Mouse (Mus musculus): ENCODE measurements around the gene Fam189a1.

Fam189a1 gene

DNA sequence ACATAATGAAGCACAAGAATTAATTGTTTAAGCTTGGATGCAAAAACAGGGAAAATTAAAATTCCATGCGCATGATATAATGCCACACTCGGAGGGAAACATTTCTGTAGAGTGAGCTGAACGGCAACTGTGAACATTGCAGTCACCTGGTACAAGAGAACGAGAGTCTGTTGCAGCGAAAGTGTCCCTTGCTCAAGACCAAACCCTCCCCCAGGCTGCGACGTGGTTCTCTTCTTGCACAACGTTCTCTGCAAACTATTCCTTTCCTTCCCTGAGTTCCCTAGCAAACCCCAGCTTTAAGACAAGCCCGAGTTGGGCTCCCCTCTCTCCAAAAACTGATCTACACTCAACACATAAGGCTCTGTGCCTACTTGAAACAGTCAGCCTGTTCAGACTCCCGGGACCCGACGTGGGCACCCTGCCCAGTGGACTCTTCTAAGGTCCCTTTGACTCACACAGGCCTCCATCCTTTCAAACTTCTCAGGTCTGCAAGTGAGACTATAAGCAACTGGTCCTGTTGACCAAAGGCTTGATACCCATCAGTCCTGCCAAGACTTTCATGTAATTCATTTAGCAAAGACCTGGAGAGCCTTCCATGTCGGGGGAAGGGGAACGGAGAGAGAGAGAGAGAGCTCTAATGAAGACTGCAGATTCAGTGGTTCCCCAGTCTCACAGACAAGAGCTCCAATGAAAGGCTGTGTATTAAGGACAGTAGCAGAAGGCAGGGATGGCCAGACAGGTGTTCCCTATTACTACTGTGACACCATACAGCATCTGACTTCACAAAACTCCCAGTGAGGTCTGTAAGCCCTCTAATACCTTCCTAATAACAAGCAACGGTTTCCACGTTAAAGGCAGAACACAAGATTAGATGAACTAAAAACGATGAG, 51.9 kb downstream of the Fam189a1 start:
- in situ Hi-C loops (cut with MboI) = no loop called here

DNA sequence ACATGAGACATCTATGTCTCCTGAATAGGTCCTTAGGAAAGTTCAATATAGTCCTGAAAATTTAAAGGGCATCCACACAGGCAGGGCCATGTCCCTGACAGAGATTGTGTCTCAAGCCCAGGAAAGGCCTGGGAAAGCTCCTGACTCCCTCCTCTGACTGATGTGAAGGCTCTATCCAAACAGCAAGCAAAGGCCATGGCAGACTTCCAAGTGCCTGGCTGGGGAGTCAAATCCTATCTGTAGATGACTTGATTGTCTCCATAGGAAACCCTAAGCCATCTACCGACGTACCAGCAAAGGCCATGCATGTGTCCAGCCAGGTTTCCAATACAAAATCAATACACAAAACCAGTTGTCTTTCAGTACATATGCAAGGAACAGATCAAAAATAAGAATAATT, 54.7 kb downstream of the Fam189a1 start:
- in situ Hi-C loops (cut with MboI) = no loop called here

DNA sequence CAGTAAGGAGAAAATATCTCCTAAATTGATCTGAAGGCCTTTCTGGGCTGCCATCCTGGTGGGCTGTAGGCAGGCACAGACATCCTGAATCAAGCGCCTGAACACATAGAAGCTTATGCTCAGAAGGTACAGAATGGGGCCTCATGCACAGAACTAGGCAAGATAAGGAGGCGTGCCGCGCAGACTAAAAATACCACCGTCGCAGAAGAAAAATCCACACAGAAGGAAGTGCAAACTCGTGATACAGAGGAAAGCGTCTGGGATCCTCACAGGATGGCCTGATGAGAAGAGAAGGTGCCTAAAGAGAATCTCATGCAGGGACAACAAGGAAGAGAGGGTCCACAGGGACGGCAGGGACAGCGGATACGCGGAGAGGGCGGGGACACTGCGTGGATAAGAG, 58.7 kb downstream of the Fam189a1 start:
- in situ Hi-C loops (cut with MboI) = no loop called here

DNA sequence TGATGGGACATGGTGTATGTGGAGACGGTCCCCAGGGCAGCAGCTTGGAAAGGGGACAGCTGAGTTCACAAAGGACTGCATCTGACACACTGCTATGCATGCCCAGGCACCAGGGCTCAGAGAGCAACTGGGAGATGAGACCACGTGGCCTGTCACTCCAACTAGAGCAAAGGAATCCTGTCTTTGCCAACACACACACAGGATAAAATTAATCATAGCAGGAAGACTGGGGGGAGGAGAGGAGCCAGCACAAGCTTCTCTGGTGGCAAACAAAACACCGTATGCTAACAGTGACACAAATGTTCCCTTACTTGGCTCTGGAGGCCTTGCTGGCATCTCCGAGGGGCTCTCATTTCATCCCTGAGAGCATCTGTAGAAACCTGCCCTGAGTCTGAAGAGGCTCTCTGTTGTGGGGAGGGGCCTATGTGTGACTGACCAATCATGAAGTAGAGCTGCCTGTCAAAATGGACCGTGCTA, 60.7 kb downstream of the Fam189a1 start:
- in situ Hi-C loops (cut with MboI) = no loop called here

DNA sequence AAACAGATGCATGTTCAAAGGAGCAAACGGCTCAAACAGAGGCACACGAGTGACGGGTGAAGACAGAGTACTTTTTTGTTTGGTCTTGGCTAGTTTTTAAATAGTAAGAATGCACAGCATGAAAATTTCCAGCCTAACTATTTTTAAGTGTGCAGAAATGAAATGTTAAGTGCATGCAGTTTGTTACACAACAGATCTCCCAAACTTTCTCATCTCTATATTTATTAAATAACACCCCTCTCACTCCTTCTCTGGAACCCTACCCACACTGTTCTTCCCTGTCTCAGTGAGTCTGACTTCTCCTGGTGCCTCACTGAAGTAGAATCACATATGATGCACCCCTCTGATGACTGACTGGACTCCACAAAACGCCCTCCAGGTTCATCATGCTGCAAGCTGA, 63.1 kb downstream of the Fam189a1 start:
- in situ Hi-C loops (cut with MboI) = no loop called here

DNA sequence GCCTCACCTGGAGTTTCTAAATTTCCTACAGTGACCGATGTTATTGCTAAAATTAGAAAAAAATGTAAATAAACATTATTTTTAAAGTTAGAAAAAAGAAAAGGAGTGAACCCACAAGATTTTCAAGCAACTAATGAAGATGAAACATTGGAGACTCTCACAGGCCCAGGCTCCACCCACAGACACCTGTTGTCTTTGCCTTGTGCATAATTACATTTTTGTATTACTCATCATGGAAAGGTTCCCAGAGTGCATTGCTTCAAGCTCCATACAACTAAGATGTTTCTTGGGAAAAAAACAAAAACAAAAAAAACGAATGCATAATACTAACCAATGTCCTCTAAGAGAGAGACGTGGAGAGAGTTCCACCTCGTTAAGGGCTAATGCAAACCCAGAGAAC, 64.9 kb downstream of the Fam189a1 start:
- in situ Hi-C loops (cut with MboI) = no loop called here

DNA sequence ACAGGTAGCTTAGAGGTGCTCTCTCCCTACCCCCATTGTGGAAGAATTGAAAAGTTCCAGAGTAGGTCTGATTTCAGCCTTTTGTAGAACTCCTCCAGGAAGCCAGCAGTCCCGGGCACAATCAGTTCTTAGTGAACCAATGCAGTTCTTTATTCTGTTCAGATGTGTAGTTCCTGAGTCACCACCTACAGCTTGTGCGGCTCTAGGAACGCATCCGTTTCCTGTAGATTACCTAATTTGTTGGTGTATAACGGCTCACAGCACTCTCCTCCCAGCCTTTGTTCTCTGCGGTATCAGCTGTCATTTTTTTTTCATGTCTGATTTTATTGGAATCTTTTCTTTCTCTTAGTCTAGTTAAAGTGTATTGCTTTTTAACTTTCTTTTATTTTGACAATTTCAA, 70.4 kb downstream of the Fam189a1 start:
- in situ Hi-C loops (cut with MboI) = no loop called here

DNA sequence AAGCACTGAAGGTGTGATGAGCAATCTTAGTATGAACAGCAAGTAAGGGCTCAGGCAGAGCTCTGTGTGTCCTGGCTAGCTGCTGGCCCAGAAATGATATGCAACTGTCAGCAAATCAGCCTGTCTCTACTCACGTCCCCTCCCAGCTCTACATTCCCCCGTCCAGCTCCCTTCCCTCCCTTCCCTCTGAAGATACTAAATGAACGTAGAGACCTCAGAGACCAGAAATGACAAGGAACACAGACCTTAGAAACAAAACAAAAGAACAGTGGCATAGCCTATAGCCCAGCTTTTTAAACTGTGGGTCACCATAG, 73.6 kb downstream of the Fam189a1 start:
- in situ Hi-C loops (cut with MboI) = no loop called here

DNA sequence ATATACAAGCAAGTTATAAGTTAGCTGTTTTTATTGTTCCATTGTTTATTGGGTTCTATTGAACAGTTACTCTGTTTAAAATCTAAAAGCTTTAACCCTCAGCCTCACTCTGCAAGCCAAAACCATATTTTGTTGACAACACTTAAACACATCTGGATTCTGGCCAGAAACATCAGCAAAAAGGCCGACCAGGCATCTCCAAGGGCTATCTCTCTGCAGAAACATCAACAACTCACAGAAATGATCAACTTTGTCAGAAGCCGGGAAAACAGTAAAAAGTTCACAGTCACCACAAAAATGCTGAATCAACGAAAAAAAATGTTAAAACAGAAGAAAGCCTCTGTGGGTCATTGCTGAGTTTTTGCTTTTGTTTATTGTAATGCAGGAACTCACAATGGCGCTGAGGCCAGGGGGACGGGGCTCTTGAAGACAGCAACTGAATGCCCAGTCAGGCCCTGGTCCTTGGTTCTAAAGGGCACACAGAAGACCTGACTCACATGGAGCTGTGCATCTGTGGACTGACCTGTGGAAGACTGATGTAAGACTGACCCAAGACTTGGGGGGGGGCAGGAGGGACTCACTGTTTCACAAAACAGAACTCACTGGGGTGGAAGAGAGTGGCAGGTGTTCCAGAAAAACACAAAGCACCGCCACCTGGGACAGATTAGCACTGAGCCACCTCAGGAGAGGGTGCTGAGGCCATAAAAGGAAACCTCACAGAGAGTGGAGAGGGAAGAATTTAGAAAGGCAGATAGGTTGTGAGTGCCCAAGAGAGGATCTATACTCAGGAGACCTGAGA, 74.2 kb downstream of the Fam189a1 start:
- in situ Hi-C loops (cut with MboI) = no loop called here

DNA sequence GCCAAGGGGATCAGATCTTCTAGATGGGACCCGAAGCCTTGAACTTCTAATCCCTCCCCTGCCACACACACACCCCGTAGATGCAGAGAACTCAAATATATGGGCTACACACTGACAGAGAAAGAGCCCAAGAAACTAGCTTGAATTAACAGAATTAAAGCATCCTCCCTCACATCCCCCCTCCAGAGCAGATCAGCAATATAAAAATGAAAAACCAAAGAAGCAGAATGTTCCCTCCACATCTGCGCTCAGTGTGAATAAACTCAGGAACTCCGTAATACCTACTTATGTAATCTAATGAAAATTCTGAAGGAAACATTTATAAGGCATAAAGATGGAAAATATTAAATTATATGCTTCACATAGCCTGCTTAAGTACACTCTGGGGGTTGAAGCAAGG, 80.2 kb downstream of the Fam189a1 start:
- in situ Hi-C loops (cut with MboI) = no loop called here

DNA sequence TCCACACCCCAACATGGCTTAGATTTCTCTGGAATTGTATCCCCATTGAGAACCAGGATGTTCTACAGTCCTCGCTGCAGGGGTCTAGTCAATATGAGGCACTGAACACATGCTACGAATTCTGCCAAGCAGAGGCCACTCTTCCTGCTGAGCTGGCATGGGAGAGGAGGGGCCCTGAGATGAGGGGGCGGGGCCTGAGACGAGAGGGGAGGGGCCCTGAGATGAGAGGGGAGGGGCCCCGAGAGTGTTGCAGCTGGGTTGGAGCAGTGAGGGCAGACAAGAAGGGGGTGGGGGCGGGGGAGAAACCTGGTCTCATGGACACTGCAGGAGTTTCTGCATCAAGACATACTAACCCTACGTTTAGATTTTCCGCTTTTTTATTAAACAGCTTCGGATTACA, 82.2 kb downstream of the Fam189a1 start:
- in situ Hi-C loops (cut with MboI) = no loop called here

DNA sequence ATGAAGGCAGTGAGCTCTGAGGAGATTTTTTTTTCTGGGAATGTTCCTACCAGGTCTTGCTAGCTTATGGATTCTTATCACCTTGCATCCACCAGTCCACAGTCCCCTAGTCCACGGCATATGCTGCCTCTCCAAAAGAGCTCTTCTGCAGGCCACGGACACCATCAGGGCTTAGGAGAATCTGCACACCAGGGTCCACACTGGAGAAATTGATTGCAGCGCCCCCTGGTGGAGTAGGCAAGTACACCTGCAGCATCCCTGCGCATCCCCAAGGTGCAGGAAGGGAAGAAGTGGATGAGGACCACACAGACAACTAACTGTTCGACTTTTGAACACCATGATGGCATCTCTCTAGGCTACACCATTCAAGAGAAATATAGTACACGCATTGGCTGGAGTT, 82.8 kb downstream of the Fam189a1 start:
- in situ Hi-C loops (cut with MboI) = no loop called here

DNA sequence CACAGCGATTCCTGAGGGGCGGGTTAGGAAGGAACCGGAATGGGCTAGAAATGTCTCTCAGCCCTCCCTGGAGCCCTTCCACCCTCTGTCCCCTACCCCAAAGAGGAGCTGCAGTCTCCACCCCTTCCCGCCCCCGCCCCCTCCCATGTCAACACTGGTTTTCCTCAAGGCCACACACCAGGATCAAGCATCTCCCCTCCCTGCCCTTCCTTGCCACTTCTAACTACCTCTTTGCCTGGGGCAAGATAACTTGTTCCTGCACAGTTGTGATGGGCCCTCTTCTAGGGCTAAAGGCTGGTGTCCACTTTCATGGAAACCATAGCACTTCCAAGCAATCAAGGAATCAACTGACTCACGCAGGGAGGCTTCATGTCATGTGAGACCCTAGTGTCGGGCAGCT, 90.2 kb downstream of the Fam189a1 start:
- in situ Hi-C loops (cut with MboI) = no loop called here

DNA sequence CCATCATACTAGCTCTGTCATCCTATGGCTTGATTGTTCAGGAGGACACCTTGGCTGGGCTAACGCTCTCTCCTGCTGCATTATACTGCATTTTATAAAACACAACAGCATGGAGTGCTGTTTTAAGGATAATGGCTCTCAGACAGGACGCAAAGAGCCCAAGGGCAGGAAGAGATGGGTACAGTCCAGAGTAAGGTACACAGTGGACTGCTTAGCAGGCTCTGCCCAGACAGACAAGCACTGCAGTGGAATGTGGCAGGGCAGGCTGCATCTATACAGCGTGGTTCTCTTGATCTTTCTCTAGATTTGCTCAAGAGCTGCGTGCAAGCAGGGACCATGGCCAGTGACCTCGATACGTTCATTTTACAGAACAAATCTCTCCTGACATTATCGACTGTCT, 90.9 kb downstream of the Fam189a1 start:
- in situ Hi-C loops (cut with MboI) = no loop called here

DNA sequence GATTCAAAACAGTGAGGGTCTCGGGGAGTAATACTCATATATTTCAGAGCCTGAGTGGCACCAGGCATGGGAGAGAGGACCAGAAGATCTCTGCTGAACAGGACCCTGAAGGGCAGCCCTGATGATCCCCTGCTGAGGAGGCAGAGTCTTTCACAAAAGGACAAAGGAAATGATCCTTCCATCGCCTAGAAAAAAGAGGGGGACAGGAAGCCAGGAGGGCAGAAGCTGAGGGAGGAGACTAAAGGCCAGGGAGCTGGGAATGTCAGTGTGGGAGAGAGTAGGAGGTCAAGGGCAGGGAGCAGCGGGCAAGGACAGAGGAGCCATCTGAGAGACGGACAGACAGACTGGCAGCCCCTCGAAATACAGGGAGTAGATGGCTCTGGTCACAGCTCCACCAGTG, 91.7 kb downstream of the Fam189a1 start:
- in situ Hi-C loops (cut with MboI) = no loop called here

DNA sequence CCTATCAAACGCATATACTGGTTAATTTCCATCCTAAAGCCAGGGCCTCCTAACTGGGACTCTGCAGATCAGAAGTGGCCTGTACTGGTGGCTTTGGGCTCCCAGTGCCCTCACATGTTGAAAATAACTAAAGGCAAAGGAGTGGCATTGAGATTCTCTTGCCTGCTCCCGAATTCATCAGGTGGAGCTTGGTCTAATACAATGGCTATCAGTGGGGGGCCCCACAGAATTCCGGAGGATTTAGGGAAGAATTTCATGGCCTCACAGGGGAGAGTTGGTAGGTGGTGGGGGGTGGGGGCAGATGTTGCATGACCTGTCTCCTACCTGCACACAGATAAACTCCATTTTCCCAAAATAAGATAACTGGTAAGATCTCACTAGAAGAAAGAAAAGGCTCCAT, 92.3 kb downstream of the Fam189a1 start:
- in situ Hi-C loops (cut with MboI) = no loop called here

DNA sequence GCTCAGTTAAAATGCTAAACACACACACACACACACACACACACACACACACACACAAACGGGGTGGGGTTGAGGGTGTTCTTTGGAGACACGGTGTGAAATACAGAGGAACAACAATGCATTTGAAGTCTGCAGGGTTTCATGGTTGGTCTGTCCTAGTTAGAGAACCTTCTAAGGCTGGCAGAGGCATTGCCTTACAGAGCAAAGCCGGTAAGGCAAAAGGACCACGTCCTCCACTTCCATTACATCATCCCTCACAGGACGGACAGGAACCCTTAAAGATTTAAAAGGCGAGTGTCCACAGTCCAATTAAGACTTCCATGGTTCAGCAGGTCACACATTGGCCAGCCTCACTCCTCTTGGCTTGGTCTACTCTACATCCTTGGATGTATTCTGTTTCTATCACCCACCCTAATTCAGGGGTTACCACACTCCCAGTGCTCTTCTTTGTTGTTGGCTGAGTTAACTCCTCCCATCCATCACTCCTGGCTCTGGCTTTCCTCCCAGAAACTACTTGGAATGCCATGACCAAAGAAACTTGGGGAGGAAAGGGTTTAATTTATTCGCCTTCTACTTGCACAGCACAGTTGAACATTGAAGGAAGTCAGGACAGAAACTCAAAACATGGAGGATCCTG, 96.1 kb downstream of the Fam189a1 start:
- in situ Hi-C loops (cut with MboI) = no loop called here

DNA sequence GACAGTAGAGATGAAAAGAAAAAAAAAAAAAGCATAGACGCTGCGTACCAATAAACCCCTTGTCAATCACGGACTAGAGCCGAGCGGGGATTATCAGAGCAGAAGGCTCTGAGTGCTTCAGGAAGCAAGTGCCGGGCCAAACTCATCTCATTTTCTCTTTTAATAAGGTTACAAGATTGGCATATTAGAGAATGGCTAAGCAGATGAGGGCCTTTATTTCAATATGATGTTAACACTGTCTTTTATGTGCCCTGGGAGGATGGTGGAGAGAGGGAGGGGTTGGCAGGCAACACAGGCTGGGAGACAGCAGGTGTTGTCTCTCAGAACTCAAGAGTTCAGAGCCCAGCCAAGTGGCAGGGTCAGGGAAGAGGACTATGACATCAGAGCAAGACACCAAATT, 99.5 kb downstream of the Fam189a1 start:
- in situ Hi-C loops (cut with MboI) = no loop called here

DNA sequence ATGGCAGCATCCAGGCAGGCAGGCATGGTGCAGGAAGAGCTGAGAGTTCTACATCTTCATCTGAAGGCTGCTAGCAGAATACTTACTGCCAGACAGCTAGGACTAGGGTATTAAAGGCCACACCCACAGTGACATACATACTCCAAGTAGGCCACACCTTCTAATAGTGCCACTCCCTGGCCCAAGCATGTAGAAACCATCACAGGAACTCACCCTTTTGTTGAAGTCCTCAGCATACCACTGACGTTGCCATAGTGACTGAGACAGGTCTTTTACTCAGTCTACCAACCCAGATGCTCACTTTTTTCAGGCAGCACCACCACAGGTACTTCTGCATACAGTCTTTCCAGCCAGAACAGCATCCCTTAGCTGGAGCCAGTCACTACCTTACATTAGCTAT, 104.4 kb downstream of the Fam189a1 start:
- in situ Hi-C loops (cut with MboI) = no loop called here

DNA sequence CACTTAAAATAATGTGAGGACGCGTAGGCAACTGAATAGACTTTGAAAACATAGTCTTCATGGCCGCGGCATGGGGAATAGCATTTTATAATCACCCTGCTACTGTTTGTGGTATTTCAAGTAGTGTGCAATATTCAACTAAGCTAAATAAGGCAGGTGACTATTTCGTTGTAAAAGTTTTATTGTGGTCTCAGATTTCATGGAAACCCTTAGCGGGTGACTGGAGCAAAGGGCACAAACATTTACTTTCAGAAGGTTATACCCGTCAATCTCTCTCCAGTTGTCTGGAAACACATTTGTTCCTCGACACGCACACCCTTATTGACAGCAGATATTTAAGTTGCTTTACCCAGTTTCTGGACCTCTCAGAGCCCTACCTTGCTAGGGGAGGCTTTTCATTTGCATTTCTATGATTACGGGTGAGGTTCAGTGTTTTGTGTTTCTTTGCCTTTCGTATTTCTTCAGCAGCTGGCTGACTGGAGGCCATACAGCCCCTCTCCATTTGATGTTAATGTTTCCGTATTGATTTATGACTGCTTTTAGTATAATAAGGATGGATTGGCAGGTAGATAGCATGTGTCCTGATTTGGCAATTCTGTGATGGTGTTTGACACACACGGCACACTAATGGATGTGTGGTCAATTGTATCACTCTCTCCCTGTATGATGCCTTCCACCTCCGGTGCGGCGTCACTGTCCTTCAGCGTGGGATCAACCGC, 107.0 kb downstream of the Fam189a1 start:
- in situ Hi-C loops (cut with MboI) = no loop called here

DNA sequence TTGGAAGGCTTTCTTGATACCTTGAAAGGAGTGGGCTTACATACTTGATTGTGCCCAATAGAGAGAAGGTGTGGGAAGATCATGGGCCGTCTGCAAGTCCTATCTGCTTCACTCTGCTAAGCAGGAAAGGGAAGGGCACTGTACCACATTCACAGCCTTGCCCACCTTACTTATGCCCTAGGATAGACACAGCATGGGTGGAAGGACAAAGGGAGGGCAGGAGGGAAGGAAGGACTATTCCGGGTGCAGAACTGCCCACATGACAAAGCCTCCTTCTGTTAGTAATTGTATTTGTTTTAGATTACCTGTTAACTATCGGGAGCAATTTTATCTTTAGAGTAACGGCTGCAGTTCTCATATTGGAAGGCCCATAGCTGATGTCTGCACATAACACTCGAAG, 108.7 kb downstream of the Fam189a1 start:
- in situ Hi-C loops (cut with MboI) = no loop called here

DNA sequence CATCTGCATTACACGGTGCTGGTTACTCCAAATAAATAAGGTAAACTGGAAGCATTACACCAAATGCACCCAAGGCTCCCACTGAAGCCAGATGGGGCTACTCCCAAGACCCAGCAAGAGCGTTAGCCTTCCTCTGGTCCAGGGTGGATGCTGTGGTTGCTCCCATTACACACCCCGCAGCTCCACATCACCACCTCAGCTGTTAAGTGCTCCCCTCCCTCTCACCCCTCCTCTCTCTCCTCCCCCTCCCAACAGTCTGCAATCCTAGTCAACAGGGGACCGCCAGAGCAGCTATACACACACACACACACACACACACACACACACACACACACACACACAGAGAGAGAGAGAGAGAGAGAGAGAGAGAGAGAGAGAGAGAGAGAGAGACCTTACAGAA, 109.7 kb downstream of the Fam189a1 start:
- in situ Hi-C loops (cut with MboI) = no loop called here

Measured in mature B cell (primary cell).